Mouse (Mus musculus): ENCODE measurements around the gene Rdh7. TPM values are rescaled to one million over a fixed set of nuclear protein-coding genes. Genes with fewer than 3 reads are reported as not detected.

Rdh7 gene
- polyA plus RNA-seq, 1 experiment = not detected

DNA sequence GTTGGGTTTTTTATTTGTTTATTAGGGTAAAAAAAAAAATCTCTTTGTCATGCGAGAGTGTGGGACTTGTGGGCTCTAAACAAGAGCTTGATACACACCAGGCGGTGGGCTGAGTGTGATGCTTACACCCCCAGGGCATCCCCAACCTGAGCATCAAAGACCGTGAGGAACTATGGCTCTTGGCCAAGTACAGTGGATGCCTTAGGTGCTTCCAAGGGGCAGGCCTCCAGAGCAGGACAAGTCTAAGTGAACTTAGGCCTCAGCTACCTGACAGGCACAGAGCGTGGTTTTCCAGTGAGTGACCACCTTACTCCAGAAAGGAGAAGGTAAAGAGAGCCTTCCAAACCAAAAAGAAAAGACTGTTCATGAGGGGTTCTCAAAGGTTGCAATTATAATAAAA lies 1.6 kb downstream of the Rdh7 start:
- TF ChIP-seq CTCF (IDR thresholded peaks at IDR 0.05; ENCODE audit: borderline replicate concordance, insufficient read depth, low read depth, low read length) = no peak
- TF ChIP-seq POLR2A (IDR thresholded peaks at IDR 0.05; ENCODE audit: borderline replicate concordance, insufficient read depth, low read length) = no peak
- no peaks in the 10 kb centered on the region for H3K4me1 ChIP-seq (ENCODE audit: control insufficient read depth, insufficient read depth, low read length)
- no peak overlapping the region for H3K27ac ChIP-seq (ENCODE audit: insufficient read depth, low read length)
- no peaks in the 10 kb centered on the region for H3K27me3 ChIP-seq (ENCODE audit: control insufficient read depth, insufficient read depth, low read length)
- no peak for DNase-seq
- no peak overlapping the region for H3K4me3 ChIP-seq (replicated peaks; ENCODE audit: insufficient read depth, low read depth, low read length)
- WGBS = 75% methylated on average over 4 of the region's 4 CpGs

GRCm38 (mm10) chr10:127886551-127886950 lies 2.1 kb downstream of the Rdh7 start:
- H3K27me3 ChIP-seq (ENCODE audit: control insufficient read depth, insufficient read depth, low read length) = no peaks in the 10 kb centered on the region
- 57% methylated on average over 1 of the region's 1 CpGs for WGBS
- DNase-seq = no peak
- no peaks in the 10 kb centered on the region for H3K4me1 ChIP-seq (ENCODE audit: control insufficient read depth, insufficient read depth, low read length)
- no peak overlapping the region for H3K27ac ChIP-seq (ENCODE audit: insufficient read depth, low read length)
- TF ChIP-seq CTCF (IDR thresholded peaks at IDR 0.05; ENCODE audit: borderline replicate concordance, insufficient read depth, low read depth, low read length) (no peak), POLR2A (IDR thresholded peaks at IDR 0.05; ENCODE audit: borderline replicate concordance, insufficient read depth, low read length) (no peak)
- H3K4me3 ChIP-seq (replicated peaks; ENCODE audit: insufficient read depth, low read depth, low read length) = no peak overlapping the region

DNA sequence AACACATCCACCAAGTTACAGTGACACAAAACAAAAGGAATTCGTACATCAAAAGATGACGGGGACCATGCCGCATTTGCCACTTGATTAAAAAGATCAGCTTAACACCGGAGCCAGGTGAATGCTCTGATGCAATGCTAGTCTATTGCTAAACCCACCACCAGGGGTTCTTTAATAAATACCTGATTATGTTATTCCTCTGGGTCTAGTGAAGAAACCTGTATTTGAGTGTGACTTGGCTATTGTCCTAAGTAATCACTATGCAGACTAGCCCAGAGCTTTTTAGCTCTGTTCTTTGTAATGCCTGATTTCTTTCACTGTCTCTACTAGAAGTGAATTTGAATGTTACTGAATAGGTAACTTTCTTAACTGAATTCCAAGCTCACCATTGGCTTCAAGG lies 7.6 kb downstream of the Rdh7 start:
- no peaks in the 10 kb centered on the region for H3K27me3 ChIP-seq (ENCODE audit: control insufficient read depth, insufficient read depth, low read length)
- no peak for DNase-seq
- no peaks in the 10 kb centered on the region for H3K4me1 ChIP-seq (ENCODE audit: control insufficient read depth, insufficient read depth, low read length)
- TF ChIP-seq CTCF (IDR thresholded peaks at IDR 0.05; ENCODE audit: borderline replicate concordance, insufficient read depth, low read depth, low read length) = no peak
- TF ChIP-seq POLR2A (IDR thresholded peaks at IDR 0.05; ENCODE audit: borderline replicate concordance, insufficient read depth, low read length) = no peak
- WGBS = 90% methylated on average over 4 of the region's 4 CpGs
- no peak overlapping the region for H3K27ac ChIP-seq (ENCODE audit: insufficient read depth, low read length)
- no peak overlapping the region for H3K4me3 ChIP-seq (replicated peaks; ENCODE audit: insufficient read depth, low read depth, low read length)

- Histone ChIP-seq H3K4me3 (replicated peaks; ENCODE audit: insufficient read depth, low read depth, low read length) (no peak overlapping the region), H3K27me3 (ENCODE audit: control insufficient read depth, insufficient read depth, low read length) (no peaks in the 10 kb centered on the region), H3K27ac (ENCODE audit: insufficient read depth, low read length) (no peak overlapping the region), H3K4me1 (ENCODE audit: control insufficient read depth, insufficient read depth, low read length) (no peaks in the 10 kb centered on the region)
- DNase-seq = no peak
- TF ChIP-seq POLR2A (IDR thresholded peaks at IDR 0.05; ENCODE audit: borderline replicate concordance, insufficient read depth, low read length) (no peak), CTCF (IDR thresholded peaks at IDR 0.05; ENCODE audit: borderline replicate concordance, insufficient read depth, low read depth, low read length) (no peak)
- WGBS = 71% methylated on average over 3 of the region's 3 CpGs
Observed at GRCm38 (mm10) chr10:127879155-127879688, 9.4 kb downstream of the Rdh7 start.

DNA sequence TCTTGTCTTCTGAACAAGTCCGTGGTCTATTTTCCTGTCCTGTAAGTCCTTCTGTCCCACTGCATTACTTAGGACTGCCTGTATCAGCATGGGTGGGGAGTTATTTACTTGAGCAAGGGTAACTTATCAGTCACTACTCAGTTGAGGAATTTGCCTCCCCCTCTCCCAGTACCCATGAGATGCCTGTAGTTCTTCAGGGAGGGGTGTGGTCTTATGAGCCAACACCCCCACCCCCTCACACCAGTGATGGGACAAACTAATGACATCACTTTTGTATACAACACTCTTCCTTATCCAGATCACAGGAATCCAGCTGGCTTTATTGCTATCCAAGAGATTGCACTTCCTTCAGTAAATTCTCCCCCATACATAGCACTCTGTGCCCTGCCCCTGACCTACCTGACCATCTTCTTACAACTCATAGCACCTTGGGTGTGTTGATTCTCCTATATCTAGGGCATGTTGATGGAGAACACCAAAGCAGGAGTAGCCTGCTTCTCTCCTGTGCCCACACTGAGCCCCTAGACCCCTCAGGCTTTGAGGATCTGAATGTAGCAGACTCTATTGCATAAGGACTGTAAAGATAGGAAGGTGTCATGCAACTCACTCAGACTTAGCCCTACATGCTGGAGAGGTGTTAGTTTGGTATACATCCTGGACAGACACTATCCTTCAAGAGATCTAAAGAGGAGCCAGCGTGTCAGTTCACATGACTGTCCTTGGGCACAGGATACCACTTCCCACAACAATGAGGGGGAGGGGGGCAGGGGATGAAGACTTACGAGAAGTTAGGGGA lies 10.2 kb downstream of the Rdh7 start:
- DNase-seq = no peak
- Histone ChIP-seq H3K4me1 (ENCODE audit: control insufficient read depth, insufficient read depth, low read length) (no peaks in the 10 kb centered on the region), H3K27me3 (ENCODE audit: control insufficient read depth, insufficient read depth, low read length) (no peaks in the 10 kb centered on the region), H3K27ac (ENCODE audit: insufficient read depth, low read length) (no peak overlapping the region), H3K4me3 (replicated peaks; ENCODE audit: insufficient read depth, low read depth, low read length) (no peak overlapping the region)
- WGBS = 76% methylated on average over 3 of the region's 3 CpGs
- TF ChIP-seq CTCF (IDR thresholded peaks at IDR 0.05; ENCODE audit: borderline replicate concordance, insufficient read depth, low read depth, low read length) (no peak), POLR2A (IDR thresholded peaks at IDR 0.05; ENCODE audit: borderline replicate concordance, insufficient read depth, low read length) (no peak)

- TF ChIP-seq CTCF (IDR thresholded peaks at IDR 0.05; ENCODE audit: borderline replicate concordance, insufficient read depth, low read depth, low read length) = no peak
- TF ChIP-seq POLR2A (IDR thresholded peaks at IDR 0.05; ENCODE audit: borderline replicate concordance, insufficient read depth, low read length) = no peak
- H3K27me3 ChIP-seq (ENCODE audit: control insufficient read depth, insufficient read depth, low read length) = no peaks in the 10 kb centered on the region
Observed at GRCm38 (mm10) chr10:127877681-127878080, 10.9 kb downstream of the Rdh7 start.

DNA sequence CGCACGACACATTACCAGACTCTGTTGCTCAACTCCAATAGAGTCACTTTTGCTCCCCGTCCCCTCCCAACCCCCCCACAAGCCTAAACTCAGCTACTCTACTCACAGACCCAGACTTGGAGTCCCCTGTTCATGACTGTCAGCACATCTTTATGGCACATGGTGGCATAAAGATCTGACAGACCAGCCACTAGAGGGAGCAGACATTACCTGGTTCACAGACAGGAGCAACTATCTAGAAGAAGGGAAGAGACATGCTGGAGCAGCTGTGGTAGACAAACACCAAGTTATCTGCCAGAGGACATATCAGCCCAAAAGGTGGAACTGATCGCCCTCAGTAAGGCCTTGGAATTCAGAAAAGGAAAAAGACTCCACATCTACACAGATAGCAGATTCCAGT lies 16.1 kb downstream of the Rdh7 start:
- TF ChIP-seq CTCF (IDR thresholded peaks at IDR 0.05; ENCODE audit: borderline replicate concordance, insufficient read depth, low read depth, low read length) (no peak), POLR2A (IDR thresholded peaks at IDR 0.05; ENCODE audit: borderline replicate concordance, insufficient read depth, low read length) (no peak)
- 79% methylated on average over 4 of the region's 4 CpGs for WGBS
- DNase-seq = no peak
- no peaks in the 10 kb centered on the region for H3K4me1 ChIP-seq (ENCODE audit: control insufficient read depth, insufficient read depth, low read length)
- no peaks in the 10 kb centered on the region for H3K27me3 ChIP-seq (ENCODE audit: control insufficient read depth, insufficient read depth, low read length)
- no peak overlapping the region for H3K4me3 ChIP-seq (replicated peaks; ENCODE audit: insufficient read depth, low read depth, low read length)
- no peak overlapping the region for H3K27ac ChIP-seq (ENCODE audit: insufficient read depth, low read length)

More at GRCm38 (mm10) chr10:127877681-127878080, 10.9 kb downstream of the Rdh7 start:
- DNase-seq = no peak
- WGBS = 65% methylated on average over 2 of the region's 2 CpGs
- no peak overlapping the region for H3K27ac ChIP-seq (ENCODE audit: insufficient read depth, low read length)
- H3K4me1 ChIP-seq (ENCODE audit: control insufficient read depth, insufficient read depth, low read length) = no peaks in the 10 kb centered on the region
- H3K4me3 ChIP-seq (replicated peaks; ENCODE audit: insufficient read depth, low read depth, low read length) = no peak overlapping the region

DNA sequence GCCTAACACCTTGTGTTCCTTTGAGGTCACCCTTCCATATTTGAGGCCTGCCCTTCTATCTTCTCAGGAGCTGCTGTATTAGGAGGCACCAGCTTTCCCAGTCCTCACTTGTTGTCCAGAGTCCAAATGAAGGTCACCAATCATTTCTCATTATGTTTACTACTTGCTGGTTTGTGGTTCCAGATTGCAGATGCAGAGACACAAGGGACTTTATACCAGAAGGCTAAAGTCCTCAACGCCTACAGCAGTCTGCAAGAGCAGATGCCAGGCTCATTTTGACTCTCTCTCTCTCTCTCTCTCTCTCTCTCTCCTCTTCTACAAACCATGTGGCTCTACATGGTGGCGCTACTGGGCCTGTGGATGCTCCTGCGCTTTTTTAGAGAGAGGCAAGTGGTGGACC lies 22.4 kb downstream of the Rdh7 start, which contains the start of gene Rdh16f2:
TSS of gene Rdh16f2 (plus strand) at position 243 of the 400 bp plus-strand sequence.
- H3K4me1 ChIP-seq (ENCODE audit: control insufficient read depth, insufficient read depth, low read length) = no peaks in the 10 kb centered on the region
- H3K27me3 ChIP-seq (ENCODE audit: control insufficient read depth, insufficient read depth, low read length) = no peaks in the 10 kb centered on the region
- 77% methylated on average over 3 of the region's 3 CpGs for WGBS
- no peak for DNase-seq
- no peak within 1 kb of the TSS for H3K4me3 ChIP-seq (replicated peaks; ENCODE audit: insufficient read depth, low read depth, low read length)
- H3K27ac ChIP-seq (ENCODE audit: insufficient read depth, low read length) = no peak within 1 kb of the TSS
- TF ChIP-seq POLR2A (IDR thresholded peaks at IDR 0.05; ENCODE audit: borderline replicate concordance, insufficient read depth, low read length) = no peak
- no peak for TF ChIP-seq CTCF (IDR thresholded peaks at IDR 0.05; ENCODE audit: borderline replicate concordance, insufficient read depth, low read depth, low read length)

All from cerebellum, adult 2 months (tissue).